Mouse (Mus musculus): ENCODE measurements around the gene Podxl2. TPM values are rescaled to one million over a fixed set of nuclear protein-coding genes. Genes with fewer than 3 reads are reported as not detected.

The Podxl2 gene
- total RNA-seq, 2 experiments from 2014 or later, result 15.0 to 18.8 TPM

DNA sequence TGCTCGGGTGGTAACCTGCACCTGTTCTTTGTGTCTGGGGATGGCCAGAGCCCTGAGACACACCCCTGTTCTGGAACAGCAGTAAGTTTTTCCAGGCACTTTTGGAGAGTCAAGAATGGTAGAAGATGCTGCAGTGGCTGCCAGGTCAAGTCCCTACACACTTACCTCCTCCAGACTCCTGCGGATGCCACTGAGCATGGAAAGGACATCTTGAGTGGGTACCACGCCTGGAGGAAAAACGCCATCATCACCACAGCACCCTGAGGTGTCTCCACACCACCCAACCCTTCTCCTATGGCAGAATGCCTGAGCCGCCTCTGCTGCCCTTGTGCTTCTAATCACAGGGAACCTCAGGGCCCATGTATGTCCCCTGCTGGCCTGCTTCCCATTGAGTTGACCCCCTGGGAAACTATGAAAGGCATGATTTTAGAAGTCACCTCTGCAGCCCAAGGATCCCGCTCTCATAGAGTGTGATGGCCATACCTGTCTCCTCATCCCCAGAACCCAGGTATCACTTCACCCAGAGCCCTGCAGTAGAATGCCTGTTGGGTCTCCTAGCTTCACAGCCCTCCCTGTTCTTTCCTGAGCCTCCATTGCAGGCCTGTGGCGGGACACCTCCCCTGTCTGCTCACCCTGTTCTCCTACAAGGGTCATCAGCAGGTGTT is 29.8 kb downstream of the Podxl2 start:
- DNase-seq, result peak in 1 of 2 experiments; percentile 2

DNA sequence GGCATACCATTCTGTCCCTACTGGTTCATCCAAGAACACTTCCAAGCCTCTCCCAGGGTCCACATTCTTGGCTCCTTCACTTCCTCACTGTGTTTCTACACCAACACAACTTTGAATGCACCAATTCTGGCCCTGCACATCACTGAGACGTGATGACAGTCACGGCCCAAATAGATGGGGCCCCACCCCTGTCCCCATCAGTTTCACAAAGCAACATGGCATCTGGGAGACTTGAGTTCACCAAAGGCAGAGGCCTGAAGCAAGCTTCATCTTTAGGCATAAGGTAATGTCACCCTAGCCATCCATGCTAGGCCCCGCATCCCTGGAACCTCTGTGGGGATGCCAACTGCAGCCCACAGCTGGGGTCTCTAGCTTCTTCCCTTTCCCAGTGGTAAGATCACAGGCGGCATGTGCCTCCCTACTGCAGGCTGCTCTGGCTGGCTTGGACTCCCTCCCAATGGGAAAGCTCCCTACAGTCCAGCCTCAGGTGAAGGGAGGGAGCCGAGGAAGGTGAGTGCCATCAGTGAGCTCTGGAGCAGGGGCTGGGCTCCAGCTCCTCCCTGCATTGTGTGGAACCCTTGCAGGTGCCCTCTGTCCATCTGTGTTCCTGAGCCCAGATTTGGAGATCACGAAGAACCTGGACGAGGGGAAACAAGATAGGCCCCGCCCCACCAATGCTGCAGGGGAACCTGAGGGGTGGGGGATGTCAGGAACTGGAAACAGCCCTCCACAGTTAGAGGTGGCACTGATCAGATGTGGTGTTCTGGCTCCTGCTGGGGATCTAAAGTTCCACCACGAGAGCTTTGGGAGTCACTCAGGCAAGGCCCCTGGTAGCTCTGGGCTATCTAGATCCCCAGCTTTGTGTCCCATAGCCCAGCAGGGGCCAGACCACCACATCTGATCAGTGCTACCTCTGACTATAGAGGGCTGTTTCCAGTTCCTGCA is 30.8 kb downstream of the Podxl2 start:
- DNase-seq, result peak in 1 of 2 experiments; percentile 1

GRCm38 (mm10) chr6:88843241-88843640 is 31.6 kb downstream of the Podxl2 start:
- no peak for DNase-seq

DNA sequence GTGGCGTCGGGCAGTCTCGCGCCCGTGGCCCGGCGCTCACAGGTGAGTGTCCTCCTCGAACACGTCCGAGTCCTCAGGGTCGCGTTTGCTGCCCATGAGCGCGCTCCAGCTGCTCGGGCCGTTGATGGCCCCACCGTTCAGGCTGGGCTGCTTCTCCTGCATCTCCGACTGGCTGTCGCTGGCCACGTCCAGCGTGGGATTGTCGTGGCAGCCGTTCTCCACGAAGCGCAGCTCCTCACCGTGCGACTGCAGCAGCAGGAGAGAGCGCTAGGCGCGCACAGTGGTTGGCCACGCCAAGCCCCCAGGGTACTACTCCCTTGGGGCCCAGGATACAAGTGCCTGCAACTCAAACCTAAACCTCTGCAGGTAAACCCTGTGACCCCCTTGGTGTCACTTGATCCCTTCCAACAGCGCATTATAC is 32.1 kb downstream of the Podxl2 start:
- no peak for DNase-seq

- DNase-seq, result peak; percentile 100
These were observed 32.8 kb downstream of the Podxl2 start, which contains the start of gene Abtb1 for GRCm38 (mm10) chr6:88841781-88842689. Gene Abtb1 (minus strand): TSS chr6:88841984.

DNA sequence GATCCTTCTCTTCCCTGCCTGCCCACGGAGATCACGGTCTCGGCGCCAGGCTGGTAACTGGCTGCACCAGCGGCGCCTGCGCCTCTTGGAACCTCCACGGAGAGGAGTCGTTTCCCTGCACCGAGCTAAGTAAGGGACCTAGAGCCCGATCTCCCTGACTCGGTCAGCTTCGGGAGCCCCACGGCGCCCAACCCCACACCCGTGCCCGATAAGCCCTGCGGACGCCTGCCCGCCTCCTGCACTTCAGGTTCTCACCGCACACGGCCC is 33.4 kb downstream of the Podxl2 start:
- no peak for DNase-seq

- no peak for DNase-seq
These were observed 33.9 kb downstream of the Podxl2 start for GRCm38 (mm10) chr6:88840791-88841513.

DNA sequence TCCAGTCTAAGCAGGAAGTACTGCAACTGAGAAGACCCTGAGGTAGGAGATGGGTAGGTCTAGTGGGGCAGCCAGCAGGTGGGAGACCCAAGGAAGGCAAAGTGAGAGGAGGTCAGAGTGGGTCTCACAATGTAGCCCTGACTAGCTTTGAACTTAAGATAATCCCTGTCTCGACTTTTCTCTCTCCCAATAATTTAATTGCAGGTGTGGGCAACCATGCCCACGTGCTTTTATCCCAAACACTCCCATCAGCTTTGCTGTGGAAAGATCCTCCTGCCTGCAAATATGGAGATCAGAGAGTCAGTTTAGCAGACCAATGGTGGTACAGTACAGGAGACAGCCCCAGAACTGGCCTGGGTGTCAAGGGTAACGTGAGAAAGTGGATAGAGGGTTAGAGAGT is 34.6 kb downstream of the Podxl2 start:
- DNase-seq, result no peak

DNA sequence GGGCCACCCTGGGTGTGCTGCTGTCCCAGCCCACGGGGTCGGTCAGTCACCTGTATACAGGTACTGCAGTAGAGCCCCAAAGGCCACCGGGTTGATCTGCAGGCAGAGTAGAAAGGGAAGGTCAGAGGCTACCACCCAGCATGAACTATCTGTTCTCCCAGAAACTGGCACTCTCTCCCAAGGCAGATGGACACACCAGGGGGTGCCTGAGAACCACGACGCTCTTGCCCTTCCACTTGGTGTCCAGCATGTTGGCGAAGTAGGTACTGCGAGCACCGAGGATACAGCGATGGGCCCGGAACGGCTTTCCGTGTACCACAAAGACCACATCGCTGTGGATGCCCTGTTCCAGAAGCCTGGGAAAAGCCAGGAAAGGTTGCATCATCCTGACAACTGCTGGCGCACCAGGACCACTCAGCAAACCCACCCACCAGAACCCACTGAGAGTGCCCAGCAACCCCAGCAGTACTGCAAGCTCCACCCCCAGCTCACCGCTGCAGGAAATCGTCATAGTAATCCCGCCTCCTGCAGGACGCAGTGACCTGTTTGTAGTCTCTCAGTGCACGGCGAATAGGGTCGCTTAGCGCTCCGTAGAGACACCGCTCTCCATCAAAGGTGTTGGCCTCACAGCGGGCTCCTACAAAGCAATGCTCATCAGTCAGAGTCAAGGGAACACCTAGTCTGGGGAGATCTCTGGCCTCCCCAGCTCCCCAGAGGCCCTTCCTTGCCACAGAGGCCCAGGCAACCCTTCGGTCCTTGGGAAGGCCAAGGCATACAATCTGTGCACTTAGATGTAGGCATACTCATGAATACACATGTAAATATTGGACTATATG is 35.5 kb downstream of the Podxl2 start:
- DNase-seq, result no peak

- no peak for DNase-seq
These were observed 36.2 kb downstream of the Podxl2 start for GRCm38 (mm10) chr6:88838613-88839012.

- no peak for DNase-seq
These were observed 36.8 kb downstream of the Podxl2 start for GRCm38 (mm10) chr6:88837999-88838398.

GRCm38 (mm10) chr6:88836178-88836819 is 38.5 kb downstream of the Podxl2 start:
- DNase-seq, result no peak

DNA sequence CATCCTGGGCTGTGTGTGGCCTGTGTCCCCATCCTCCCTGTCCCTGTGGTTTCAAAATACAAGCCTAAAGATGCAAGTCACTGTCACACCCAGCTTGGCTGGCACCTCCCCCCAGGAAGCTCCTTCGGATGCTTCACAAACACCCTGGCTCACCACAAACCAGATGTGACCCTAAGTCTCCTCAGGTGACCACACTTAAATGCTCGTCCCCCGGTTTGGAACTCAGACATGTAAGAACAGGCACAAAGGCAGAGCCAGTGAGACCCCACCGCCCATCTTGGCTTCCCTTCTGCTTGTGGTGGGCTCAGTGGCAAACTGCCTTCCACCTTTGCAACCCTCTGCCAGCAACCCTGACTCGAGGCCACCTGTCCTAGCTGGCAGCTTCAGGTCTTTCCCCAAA is 39.8 kb downstream of the Podxl2 start:
- no peak for DNase-seq

DNA sequence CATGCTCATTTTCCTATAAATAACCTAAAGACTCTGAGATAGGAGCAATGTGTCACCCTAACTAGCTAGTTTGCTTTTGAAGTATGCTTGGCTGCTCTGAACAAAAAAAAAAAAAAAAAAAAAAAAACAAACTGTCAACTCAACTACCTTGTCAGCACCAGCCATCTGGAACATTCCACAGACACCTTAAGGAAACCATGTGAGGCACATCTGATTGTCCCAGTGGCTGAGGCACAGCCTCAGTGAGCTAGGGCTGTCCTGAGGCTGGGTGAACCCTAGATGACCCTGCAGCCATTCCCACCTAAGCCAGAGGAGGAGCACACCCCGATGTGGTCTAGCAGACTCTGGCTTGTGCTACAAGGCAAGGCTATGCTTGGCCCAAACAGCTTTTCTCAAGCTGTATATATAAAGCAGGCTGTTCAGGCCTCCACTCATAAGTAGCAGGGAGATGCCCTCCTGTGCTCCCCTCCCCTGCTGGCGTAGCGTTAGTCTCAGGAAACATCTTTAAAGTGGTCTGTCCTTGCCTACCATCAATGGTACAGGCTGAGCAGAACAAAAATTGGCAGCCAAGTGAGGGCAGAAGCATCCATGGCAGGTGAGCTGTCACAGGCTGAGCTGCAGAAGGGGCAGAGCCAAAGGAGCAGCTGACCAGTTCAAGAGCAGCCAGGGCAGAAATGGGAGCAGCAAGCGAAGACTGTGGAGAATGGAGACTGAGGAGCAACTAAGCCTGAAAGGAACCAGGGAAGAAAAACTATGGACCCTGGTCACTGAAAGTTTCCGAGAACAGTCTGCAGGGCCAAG is 41.3 kb downstream of the Podxl2 start:
- DNase-seq, result no peak

- no peak for DNase-seq
These were observed 42.2 kb downstream of the Podxl2 start for GRCm38 (mm10) chr6:88832663-88833062.

DNA sequence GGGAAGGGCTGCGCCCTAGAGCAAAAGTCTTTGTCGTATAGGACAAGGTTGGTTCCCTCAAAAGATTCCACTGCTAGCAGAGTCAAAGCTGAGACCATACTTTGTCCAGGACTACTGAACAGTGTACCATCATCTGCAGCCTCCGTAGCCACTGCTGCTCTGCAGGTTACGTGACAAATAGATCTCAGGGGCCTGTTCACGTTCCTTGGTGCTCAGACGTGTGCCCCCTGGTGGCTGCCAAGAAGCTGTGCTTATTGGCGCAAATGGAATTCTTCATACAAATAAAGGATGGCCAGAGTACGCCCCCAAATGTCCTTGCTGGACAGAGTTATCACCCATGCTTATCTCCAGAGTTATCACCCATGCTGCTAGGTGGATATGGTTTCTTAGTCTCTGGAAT is 43.4 kb downstream of the Podxl2 start:
- DNase-seq, result peak; percentile 68 to 74

DNA sequence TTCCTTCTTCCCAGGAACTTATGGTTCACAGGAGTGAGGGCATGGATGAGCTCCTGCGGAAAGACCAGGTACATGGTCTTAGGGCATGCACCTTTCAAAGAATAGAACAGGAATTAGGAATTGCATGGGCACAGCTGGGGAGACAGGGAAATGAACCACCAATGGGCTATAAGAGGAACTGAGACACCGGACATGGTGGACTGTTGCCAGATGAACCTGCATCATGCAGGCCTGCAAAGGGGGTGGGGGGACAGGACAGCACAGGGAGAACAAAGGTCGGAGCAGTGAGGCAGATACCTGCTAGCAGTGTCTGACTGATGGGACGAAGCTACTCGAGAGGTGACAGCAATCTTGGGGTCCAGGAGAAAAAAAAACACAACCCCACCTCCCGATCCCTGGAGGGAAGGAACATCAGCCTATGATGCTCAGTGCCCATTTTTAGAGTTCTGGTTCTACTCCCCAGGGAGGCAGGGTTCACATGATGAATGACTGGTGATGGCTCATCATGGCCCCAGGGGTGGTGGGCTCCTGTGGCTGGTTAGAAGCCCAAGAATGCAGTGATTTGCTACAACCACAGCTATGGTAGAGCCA is 44.6 kb downstream of the Podxl2 start:
- DNase-seq, result no peak

DNA sequence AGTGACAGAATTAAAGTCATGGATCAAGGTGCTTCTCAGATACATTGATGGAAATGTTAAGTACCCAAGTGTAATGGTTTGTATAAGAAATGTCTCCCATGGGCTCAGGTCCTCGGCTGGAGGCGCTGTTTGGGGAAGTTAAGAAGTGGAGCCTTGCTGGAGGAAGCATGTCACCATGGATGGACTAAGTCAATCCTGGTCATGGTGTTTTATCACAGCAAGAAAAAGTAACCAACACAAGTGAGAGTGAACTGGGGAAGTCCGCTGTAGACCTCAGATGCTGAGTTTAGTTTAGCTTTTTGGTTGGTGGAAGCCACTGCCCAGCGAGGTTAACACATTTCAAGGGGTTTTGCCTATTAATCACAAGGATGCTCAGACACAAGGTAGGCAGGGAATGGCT is 45.3 kb downstream of the Podxl2 start:
- no peak for DNase-seq
